Mouse (Mus musculus) erythroblast, adult 5-6 weeks (primary cell): ENCODE data around the gene Ptma. TPM values are rescaled to one million over a fixed set of nuclear protein-coding genes. Genes with fewer than 3 reads are reported as not detected.
"Not testable (repeated sequence)": the region's sequence is repeated elsewhere in the genome, so short reads cannot be mapped to it uniquely, and the experiment has no call there.

Experiments
- ATAC-seq: replicated peaks from 2 replicates; pipeline ENCODE4 v1.8.0; 2016; ENCODE audit warnings: moderate number of reproducible peaks, mild to moderate bottlenecking, moderate TSS enrichment, inconsistent platforms; ENCODE audit not compliant: poor library complexity, low FRiP score, severe bottlenecking
- total RNA-seq, 2 experiments: library from RNA; stranded (forward) in 1 of 2; stranded (reverse) in 1 of 2; fragments of 150-400 nt in 1 of 2; fragments of 200-764, 138-1000 nt in 1 of 2; gene quantifications; 2 replicates each; pipeline versions ENCODE4 v1.2.3 to v1.2.4; 2015 to 2017; ENCODE audit warnings: low replicate concordance in 2 of 2

The Ptma gene
- total RNA-seq, 2 experiments from 2014 or later: 1,101 to 1,158 TPM

DNA sequence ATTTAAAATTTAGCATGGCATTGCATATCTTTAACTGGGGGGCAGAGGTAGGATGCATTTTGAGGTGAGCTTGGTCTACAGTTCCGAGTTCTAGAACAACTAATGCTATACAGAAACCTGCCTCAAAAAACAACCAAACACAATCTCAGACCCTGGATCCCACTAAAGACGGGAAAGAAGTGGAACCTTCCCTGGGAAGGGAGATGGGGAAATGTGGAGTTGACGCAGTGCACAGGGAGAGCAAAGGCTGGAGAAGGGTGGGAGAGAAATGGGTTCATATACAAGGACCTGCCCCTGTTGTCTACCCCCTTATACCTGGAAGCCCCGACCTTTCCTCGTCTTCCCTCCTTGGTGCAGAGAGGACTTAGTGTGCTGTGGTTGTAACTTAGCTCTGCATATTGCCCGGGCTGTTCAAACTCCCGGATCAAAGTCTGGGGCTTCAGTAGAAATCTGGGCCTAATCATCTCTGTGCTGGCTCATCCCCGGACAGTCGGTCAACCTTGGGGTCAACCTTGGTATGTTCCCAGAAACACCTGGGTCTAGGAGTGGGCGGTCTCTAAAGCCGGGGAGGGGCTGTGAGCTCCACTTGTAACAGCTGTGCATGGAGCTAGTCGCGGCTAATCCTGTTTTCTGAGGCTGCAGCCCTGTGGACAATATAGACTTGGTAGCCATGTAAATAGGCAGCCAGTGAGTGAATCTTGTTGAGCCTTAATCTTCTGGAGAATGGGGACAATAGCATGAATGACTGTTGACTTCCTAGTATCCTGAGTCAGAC, 5.2 kb downstream of the Ptma start:
- ATAC-seq: no peak

DNA sequence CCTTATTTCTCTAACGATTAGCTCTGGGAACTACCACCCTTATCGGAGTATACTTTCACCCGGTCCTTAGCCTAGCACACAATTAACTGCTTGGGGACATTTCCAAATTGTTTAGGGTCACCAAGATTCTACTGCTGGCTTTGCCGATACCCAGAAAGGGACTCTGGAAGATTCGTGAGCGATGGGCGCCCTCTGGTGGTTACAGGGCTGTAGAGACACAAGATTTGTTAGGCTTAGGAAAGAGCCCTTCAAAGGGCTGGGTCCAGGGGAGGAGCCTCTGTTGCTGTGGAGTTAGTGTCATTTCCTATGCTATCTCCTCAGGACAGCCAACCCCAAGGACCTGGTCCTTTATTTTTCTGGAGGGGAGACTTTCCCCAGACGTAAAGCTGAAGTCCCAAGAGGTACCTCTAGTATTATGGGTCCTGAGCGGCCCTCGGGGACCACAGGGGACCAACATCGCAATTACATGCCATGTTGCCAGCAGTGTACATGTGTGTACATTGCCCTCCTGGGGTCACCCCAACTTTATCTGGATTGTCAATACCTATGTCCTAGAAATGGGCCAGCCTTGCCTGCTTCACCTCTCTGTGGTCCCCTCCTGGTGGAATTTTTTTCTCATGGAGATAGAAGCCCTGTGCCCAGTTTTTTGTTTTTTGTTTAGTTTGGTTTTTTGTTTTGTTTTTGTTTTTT, 6.0 kb downstream of the Ptma start:
- ATAC-seq: peak; percentile 71

DNA sequence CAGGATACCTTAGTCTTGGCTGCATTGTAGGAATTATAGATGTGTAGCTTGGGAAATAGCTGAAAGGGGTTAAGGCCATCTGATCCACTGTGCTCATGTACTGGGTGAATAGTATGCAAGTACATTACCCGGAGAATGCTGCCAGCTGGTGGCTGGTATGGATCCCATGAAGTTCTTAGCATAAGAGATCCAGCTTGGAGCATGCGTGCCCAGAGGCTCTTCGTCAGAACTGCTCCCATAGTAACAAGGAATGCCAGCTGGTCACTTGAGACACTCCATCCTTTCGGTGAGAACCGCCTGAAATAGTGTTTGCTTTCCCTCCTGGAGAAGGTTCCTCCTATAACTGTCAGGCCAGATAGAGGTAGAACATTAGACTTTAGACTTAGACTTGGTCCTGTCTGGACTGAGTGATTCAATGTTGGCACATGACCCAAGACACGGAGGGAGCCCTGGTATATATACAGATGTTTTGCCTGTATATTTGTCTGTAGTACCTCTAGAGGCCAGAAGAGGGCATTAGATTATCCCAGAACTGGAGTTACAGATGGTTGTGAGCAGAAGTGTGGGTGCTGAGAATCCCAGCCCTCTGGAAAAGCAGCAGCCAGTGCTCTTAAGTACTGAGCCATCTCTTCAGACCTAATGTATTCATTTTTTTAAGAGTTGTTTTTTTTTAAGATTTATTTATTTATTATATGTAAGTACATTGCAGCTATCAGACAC, 7.0 kb downstream of the Ptma start:
- ATAC-seq: peak; percentile 28; the same call in 1 of the 2 replicates

DNA sequence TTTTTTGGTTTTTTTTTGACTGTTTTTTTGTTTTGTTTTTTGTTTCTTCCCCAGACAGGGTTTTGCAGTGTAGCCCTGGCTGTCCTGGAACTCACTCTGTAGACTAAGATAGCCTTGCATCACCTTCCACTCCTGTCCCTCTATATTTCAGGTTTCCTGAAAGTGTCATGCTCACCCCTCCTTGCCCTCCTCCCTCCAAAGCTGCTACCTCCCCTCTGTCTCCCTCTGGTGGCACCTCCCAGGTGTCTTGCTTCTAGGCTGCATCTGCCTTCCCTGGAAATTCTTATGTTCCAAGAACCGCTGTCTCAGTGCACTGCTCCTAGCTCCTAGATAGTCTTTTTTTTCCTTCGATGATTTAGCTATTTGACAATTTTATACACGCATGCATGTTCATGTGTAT, 11.9 kb downstream of the Ptma start:
- no peak for ATAC-seq

DNA sequence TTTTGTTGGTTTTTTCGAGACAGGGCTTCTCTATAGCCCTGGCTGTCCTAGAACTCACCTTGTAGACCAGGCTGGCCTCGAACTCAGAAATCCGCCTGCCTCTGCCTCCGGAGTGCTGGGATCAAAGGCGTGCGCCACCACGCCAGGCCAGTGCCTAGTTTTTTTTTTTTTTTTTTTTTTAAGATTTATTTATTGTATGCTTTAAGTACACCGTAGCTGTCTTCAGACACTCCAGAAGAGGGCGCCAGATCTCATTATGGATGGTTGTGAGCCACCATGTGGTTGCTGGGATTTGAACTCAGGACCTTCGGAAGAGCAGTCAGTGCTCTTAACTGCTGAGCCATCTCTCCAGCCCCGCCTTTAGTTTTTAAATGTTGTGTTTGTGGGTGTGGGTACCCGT, 13.1 kb downstream of the Ptma start:
- not testable (repeated sequence) for ATAC-seq

DNA sequence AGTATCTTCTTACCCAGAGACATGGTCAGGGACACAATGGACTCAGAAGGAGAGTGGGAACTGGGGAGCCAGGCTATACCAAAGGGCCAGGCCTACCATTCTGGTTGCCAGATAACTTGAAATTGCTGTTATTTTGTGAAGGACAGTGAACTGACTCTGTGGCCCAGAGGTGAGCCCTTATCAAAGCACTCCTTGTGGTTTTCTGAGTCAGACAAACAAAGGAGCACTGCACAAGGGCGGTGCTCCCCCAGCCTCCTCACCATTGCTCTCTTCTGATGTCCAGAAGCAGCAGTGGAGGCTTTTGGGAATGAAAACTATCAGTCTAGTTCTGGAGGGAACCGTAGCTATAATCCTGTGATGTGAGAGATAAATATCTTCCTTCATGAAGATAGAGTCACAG, 16.1 kb downstream of the Ptma start:
- no peak for ATAC-seq

DNA sequence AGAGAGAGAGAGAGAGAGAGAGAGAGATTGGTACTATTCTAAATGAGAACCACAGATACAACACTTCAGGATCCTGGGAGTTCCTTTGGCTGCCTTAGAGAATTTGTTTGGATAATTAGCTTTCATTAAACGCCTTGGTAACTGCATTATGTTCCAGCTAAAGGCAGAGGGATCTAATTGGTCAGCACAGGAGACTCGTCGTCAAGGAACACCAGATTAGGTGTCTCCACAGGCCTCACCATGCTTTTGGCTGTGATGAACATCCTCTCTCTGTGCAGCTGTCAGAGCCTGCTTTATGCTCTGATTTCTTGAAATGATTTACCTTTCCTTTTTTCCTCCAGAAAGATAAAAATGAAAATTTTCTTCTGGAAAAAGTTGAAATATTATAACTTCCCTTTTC, 20.3 kb downstream of the Ptma start:
- no peak for ATAC-seq

DNA sequence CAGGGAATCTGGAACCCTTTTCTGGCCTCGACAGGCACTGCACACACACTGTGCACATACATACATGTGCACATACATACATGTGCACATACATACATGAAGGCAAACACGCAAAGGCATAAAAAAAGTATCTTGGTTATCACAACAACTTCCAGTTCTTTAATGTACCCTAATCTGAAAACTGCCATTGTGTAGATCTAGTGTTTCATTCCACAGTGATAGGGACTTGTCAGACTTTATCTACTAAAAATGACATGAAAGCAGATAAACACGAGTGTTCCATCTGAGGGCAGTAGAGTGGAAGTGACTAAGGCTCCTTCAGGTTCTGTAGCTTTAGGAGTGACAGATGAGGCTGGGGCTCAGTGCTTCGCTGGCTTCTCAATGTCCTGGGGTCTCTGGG, 24.8 kb downstream of the Ptma start:
- ATAC-seq: no peak

DNA sequence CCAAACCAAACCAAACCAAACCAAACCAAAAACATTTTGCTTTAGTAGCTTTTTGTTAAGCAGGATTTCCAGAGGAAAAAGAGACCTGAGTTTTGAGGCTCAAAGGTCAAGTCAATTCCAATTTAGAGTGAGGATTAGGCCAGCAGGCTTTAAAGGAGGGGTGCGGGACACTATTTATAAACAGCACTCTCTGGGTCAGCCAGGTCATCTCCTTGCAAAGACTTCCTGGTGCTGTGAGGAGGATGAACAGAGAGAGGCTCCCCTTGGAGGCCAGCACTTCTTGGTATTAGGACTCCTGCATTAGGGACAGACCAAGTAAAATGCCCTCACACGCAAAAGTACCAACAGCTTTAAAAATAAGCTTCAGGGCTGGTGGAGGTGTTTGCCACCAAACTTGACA, 25.4 kb downstream of the Ptma start:
- no peak for ATAC-seq

DNA sequence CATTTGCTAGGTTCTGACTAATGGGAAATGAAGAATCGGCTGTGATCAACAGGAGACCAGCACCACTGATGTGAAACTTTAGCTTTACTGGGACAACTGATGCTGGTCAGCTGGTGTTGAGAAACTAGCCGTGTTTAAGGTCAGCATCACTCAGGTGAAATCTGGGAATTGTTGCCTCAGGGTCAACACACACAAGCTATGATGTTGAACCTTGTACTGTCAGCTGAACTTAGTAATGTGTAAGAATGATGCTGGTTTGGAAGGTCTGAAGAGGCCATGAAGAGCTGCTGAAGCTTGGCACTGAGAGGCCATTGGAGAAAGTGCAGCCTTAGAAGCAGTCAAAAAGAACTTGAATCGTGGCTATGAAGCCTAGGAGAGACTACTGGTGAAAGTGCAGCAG, 29.1 kb downstream of the Ptma start:
- ATAC-seq: no peak

DNA sequence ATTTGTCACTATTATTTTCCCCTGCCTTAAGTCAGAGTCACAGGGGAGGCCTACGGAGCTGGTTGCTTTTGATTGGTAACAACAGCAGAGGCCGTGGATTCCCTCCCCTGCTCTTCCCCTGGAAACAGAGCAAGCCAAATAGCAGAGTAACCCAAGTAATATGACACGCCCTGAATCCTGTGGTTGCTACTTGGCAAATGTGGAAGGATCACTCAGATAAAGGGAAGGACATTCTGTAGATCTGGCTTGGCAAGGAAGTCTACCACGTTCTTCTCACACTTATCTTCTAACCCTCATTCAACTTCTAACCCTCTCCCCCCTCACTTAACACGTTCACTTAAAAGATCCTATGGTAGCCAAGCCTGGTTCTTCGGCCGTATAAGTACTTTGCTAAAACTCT, 31.3 kb downstream of the Ptma start:
- ATAC-seq: 0 out of 2 replicates have a peak, but pooled peaks have one; percentile 51

DNA sequence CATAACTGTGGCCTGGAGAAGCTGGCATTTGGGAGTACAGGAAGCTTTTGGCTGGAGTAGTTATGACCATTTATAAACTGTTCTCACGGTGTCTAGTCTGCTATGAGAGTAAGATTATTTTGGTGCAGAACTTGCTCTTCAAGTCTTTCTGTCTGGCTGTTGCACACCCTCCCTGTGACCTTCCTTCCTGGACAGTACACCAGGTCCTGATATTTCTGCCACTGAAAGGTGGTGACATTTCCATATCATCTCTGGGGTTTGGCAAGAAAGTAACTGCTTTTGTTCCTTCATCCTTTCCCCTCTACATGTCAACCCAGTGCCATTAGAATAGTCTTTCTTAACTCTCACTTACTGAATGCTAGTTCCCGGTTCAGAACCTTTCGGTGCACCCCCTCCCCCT, 32.7 kb downstream of the Ptma start:
- ATAC-seq: no peak

DNA sequence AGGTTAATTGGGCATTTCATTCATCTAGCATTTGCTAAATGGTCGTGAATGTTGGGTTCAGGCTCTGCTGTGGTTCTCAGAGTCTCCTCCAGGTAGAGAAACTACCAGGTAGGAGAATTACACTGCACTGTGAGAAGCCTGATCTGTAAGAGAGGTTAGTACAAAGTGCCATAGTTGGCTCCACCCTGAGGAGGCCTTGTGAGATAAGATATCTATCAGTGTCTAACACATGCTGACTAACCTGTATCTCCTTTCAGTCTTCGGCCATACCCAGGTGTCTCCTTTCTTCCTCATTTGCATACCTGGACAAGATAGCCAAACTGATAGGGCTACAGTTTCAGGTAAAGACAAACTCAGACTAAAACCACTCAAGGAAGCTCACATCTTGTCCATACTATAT, 36.1 kb downstream of the Ptma start:
- no peak for ATAC-seq

DNA sequence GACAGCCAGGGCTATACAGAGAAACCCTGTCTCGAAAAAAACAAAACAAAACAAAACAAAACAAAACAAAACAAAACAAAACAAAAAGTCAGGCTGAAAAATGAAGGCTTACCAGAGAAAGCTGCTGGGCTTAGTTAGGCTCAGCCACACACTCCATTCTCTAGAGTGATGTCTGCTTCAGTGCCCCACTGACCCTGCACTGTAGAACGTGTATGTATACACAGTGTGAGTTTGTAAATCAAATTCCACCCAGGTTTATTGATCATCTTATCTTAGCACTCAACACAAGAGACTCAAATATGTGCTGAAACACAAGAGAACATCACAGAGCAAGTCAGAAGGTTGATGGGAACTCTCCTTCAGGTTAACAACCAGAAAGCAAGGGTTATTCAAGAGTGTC, 41.9 kb downstream of the Ptma start:
- ATAC-seq: no peak

DNA sequence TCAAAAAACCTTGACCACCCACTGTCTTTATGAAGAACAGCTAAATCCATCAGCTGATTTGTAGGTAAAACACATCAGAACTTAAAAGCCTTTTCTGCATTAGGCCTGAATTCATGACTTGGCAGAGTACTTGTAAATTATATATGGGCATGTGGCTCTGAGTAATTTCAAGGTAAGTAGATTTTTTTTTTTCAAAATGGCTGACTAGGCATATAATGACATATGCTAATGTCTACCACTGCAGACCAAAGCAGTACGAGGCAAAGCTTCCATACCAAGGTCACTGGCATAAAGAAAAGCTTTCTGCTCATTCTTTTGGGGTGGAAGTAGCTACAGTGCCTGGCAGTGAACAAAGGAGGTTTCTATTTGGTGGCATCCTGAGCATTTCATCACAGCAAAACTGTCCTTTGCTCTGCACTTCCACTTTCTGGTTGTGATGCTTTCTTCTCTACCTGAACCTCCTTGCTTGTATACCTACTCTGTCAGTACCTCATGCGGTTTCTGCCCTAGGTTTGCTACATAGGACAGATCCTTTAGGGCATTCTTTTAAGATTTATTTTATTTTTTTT, 42.9 kb downstream of the Ptma start:
- no peak for ATAC-seq

DNA sequence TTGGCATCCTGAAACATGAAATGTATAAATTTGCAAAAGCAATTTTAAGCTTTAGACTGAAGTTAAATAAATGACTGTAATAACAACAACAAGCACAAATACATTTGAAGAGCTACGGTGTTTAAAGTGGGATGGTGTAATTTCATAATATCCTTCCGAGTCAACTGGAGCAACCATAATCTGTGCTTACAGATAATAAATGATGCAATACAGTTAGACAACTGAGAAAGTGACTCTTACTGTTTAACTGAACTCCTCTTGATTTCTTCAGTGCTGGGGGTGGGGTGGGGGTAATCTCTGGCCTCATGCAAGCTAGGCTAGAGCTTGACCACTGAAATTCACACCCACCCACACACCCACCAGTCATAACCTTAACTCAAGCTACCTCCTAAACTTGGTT, 44.9 kb downstream of the Ptma start:
- no peak for ATAC-seq

DNA sequence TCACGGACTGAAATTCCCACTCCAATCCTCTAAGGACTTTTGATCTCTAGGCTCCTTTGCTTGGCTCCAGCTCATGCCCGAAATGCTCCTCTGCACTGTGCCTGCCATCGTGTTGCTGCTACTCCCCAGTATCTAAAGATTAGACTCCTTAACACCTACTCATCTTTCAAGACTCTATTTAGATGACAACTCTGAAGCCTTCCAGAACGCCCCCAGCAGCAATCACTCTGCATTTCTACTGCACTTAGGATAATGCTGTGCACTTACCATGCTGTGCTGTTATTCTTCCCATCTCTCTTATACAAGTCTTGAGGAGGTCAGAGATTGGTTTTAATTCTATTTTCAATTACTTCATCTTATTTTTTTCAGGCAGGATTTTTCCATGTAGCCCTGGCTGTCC, 45.4 kb downstream of the Ptma start:
- no peak for ATAC-seq
